Mouse (Mus musculus) hindbrain, embryonic 10.5 days (tissue): Measurements from ENCODE around the gene Fam19a1. TPM values are rescaled to one million over a fixed set of nuclear protein-coding genes. Genes with fewer than 3 reads are reported as not detected.

ENCODE experiments used
- DNase-seq: peaks from one replicate; pipeline ENCODE4 v3.0.0-alpha.2; 2017; ENCODE audit warnings: low spot score
- H3K27ac ChIP-seq: fragments of 300-500 bp; sonication (generic); 2 replicates; pipeline ENCODE4 v1.5.1; 2016; ENCODE audit warnings: mild to moderate bottlenecking, moderate library complexity
- H3K27me3 ChIP-seq: fragments of 300-500 bp; sonication (generic); 2 replicates; pipeline ENCODE4 v1.6.1; 2016; ENCODE audit warnings: mild to moderate bottlenecking; ENCODE audit not compliant: poor library complexity, insufficient read depth, severe bottlenecking
- H3K36me3 ChIP-seq: fragments of 300-500 bp; sonication (generic); 2 replicates; pipeline ENCODE4 v1.6.1; 2016; ENCODE audit warnings: mild to moderate bottlenecking, moderate library complexity
- H3K4me1 ChIP-seq: fragments of 300-500 bp; sonication (generic); replicated peaks from 2 replicates; pipeline ENCODE4 v1.6.1; 2016; ENCODE audit warnings: mild to moderate bottlenecking
- H3K4me3 ChIP-seq: fragments of 300-500 bp; sonication (generic); 2 replicates; pipeline ENCODE4 v1.5.1; 2016; ENCODE audit warnings: mild to moderate bottlenecking, moderate library complexity
- H3K9me3 ChIP-seq: fragments of 300-500 bp; sonication (generic); 2 replicates; pipeline ENCODE4 v1.6.1; 2016; ENCODE audit warnings: mild to moderate bottlenecking, moderate library complexity
- WGBS: fragments of 180-500 bp; shearing (Covaris S2); methylation state at CpG from one replicate; pipeline ENCODE4 v1.1.7; 2016; 5-methylcytosine and 5-hydroxymethylcytosine counted together
- polyA plus RNA-seq: library from polyadenylated mRNA; unstranded; fragments of >200 nt; fragmentation: Nextera tagmentation; extraction: Ambion mirVana; gene quantifications from 2 replicates; pipeline ENCODE4 v1.2.1, GENCODE M21; 2016

The Fam19a1 gene
- polyA plus RNA-seq, 1 experiment from 2014 or later, result 1.9 TPM

DNA sequence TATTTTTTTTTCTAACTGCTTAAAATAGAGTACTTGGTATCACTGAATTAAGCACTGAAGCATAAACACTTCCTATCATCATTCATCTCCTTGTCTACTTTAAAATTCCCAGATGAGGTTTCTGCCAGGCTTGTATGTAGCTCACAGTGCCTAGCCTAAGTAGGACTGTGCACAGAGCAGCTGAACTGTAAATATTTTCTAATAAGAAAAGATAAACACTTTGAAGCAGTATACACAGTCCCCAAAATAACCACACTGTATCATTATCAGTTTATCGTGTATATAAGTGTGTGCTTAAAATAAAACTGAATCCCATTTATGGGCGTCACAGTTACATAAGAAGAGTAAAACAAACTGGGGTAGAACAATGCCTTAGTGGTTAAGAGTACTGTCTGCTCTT lies 522.7 kb downstream of the Fam19a1 start:
- no peaks in the 10 kb centered on the region for H3K9me3 ChIP-seq
- no peaks in the 10 kb centered on the region for H3K27me3 ChIP-seq
- H3K36me3 ChIP-seq, result no peaks in the 10 kb centered on the region
- H3K4me1 ChIP-seq, result no peaks in the 10 kb centered on the region
- no peak for DNase-seq
- no peak overlapping the region for H3K27ac ChIP-seq
- no peak overlapping the region for H3K4me3 ChIP-seq
- WGBS, result 86% methylated on average over 2 of the region's 2 CpGs

DNA sequence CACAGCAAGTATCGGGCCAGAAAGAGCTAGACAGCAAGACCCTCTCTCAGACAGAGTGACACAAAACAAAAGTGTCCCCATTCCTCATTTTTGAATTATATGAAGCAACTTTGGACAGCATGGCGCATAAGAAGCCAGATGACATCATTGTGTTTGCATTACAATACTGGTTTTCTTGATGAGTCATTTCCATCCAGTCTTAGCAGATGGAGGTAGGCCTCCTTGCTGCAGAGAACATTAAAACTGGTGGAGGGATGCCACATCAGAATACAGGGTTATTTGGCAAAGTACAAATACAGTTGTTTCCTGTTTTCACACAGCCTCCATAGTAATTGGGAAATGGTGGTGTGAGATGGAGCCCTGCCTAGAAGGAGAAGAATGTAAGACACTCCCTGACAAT lies 535.8 kb downstream of the Fam19a1 start:
- Histone ChIP-seq H3K4me1 (no peaks in the 10 kb centered on the region), H3K27me3 (no peaks in the 10 kb centered on the region), H3K27ac (no peak overlapping the region), H3K36me3 (no peaks in the 10 kb centered on the region), H3K4me3 (no peak overlapping the region), H3K9me3 (no peaks in the 10 kb centered on the region)
- DNase-seq, result no peak
- 86% methylated on average over 2 of the region's 2 CpGs for WGBS

DNA sequence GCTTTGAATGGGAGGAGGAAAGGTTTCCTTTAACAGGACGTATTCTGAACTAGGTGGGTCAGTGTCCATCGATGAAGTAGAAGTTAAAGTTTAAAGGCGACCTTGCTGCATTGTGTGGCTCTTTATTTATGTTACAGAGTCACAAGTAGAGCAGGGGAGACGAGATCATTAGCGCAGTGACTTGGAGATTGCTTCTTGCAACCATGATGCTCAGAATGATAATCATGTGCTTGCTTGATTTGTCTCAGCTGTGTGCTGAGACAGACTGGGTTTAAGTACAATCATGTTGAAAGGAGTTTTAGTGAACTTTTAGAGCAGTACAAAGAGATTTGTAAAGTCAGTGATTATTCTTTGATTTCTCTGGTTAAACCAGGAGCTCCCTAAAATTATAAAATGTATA lies 536.3 kb downstream of the Fam19a1 start:
- H3K4me3 ChIP-seq, result no peak overlapping the region
- H3K27ac ChIP-seq, result no peak overlapping the region
- no peak for DNase-seq
- H3K36me3 ChIP-seq, result no peaks in the 10 kb centered on the region
- no peaks in the 10 kb centered on the region for H3K9me3 ChIP-seq
- H3K27me3 ChIP-seq, result no peaks in the 10 kb centered on the region
- H3K4me1 ChIP-seq, result no peaks in the 10 kb centered on the region
- 88% methylated on average over 5 of the region's 5 CpGs for WGBS

DNA sequence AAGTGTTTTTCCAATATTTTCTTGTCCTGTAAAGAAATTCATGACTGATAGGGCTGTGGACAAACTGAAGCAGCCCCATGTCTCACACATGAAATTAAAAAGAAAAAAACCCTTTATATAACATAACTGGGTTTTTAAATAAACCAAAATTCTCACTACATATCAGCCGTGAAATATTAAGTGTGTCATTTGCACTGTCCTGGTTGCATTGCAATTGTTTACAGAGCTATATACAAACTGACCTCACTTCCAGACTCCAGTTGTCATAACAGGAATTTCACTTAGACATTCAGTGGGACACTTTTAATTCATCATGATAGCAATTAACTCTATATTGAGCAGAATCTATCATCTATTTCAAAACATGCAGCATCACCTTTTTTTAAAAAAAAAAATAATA lies 553.4 kb downstream of the Fam19a1 start:
- H3K9me3 ChIP-seq, result no peaks in the 10 kb centered on the region
- no peak overlapping the region for H3K27ac ChIP-seq
- H3K4me1 ChIP-seq, result no peaks in the 10 kb centered on the region
- no peaks in the 10 kb centered on the region for H3K27me3 ChIP-seq
- H3K4me3 ChIP-seq, result no peak overlapping the region
- DNase-seq, result no peak
- 87% methylated on average over 1 of the region's 1 CpGs for WGBS
- H3K36me3 ChIP-seq, result no peaks in the 10 kb centered on the region

DNA sequence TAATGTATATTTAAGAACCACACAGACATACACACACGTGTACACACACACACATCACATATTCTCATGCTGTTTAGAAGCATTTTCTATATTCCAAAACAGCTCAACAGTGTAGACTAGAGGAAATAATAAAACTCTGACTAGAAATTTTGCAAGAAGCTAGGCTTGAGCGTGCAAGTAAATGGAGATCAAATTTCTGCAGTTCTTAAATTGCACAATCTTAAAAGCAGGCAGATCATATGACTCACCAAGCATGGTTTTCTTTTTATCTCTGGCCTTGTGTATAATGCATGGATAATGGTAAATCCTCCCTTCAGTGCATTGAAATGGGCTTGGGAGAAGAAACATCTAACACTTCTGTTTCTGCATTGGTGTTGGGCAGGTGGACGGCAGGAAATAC lies 564.9 kb downstream of the Fam19a1 start:
- no peak overlapping the region for H3K4me3 ChIP-seq
- no peaks in the 10 kb centered on the region for H3K36me3 ChIP-seq
- no peak for DNase-seq
- no peak overlapping the region for H3K27ac ChIP-seq
- no peaks in the 10 kb centered on the region for H3K9me3 ChIP-seq
- no peaks in the 10 kb centered on the region for H3K4me1 ChIP-seq
- H3K27me3 ChIP-seq, result no peaks in the 10 kb centered on the region
- 82% methylated on average over 3 of the region's 3 CpGs for WGBS

Other genes with a start within 250 kb of the Fam19a1 start
- not detected in 2 replicates for gene 1700123L14Rik, start 53.1 kb downstream of the Fam19a1 start, polyA plus RNA-seq